Mouse (Mus musculus): Measurements from ENCODE around the gene Mlc1.

DNA sequence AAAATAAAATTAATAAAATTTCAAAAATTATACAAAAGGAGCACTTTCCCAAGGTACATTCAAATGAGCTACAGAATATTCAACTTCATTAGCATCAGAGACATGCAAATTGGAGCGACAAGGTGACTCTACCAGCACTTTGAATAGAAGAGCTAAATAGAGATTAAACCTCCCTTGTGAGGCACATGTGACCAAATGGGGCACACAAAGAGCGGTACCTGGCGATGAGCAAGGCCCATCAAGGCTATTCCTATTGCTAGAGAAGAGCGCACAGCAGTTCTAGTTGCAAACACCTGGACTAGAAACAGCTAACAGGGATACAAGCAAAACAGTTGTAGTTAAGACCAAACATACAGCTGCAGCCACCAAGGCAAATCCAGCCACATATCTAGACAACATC lies 72.5 kb downstream of the Mlc1 start:
- TF ChIP-seq CTCF (IDR thresholded peaks at IDR 0.05; ENCODE audit: borderline replicate concordance, extremely low read depth, insufficient read depth, insufficient read length), result no peak
- no peak for TF ChIP-seq POLR2A (IDR thresholded peaks at IDR 0.05; ENCODE audit: borderline replicate concordance, extremely low read depth, insufficient read depth, insufficient read length, poor library complexity, severe bottlenecking)

Measured in brain, embryonic 14.5 days (tissue).